Comparison of ENCODE assay signal across 8 mouse cellular contexts in genomic region chr8:8690146-8691092, GRCm38 (mm10). TPM values are rescaled to one million over a fixed set of nuclear protein-coding genes. Genes with fewer than 3 reads are reported as not detected.
DNase-seq lines count a peak whose midpoint lies in the region; ATAC-seq and TF ChIP-seq lines count a peak whose summit lies in the region.

TSS of gene Arglu1 (minus strand) at chr8:8690521.

- DNase-seq in CH12.LX (ENCODE audit: extremely low read depth): peak; percentile 84
- peak; percentile 82 for DNase-seq in c-Kit-positive CD71-positive TER-119-negative erythroid progenitor cells, embryonic 14.5 days (ENCODE audit: low read depth)
- peak; percentile 92 for DNase-seq in heart, postnatal 0 days (ENCODE audit: low spot score)
- DNase-seq in kidney, postnatal 4 days: peak; percentile 99

- no peaks in the 10 kb centered on the region for H3K9me3 ChIP-seq in CH12.LX (replicated peaks; ENCODE audit: low read length)
- H3K9me3 ChIP-seq in forebrain, embryonic 12.5 days: no peaks in the 10 kb centered on the region
- no peaks in the 10 kb centered on the region for H3K9me3 ChIP-seq in heart, postnatal 0 days (replicated peaks; ENCODE audit: control insufficient read depth, low read length)
- H3K9me3 ChIP-seq in liver, embryonic 16.5 days (replicated peaks; ENCODE audit: control insufficient read depth, low read length): no peaks in the 10 kb centered on the region
- H3K9me3 ChIP-seq in neural tube, embryonic 13.5 days: no peaks in the 10 kb centered on the region

- H3K79me2 ChIP-seq in CH12.LX (replicated peaks; ENCODE audit: control insufficient read depth, extremely low read depth, insufficient read depth, poor library complexity, severe bottlenecking): peaks cover 47% of the 10 kb centered on the region

- peak within 1 kb of the TSS; percentile 100 for H3K9ac ChIP-seq in CH12.LX (ENCODE audit: insufficient read depth, low read depth)
- H3K9ac ChIP-seq in forebrain, embryonic 12.5 days: peak within 1 kb of the TSS; percentile 99
- peak within 1 kb of the TSS; percentile 99 for H3K9ac ChIP-seq in heart, postnatal 0 days (replicated peaks; ENCODE audit: low read depth, low read length)
- H3K9ac ChIP-seq in liver, embryonic 16.5 days (ENCODE audit: low read depth, low read length): peak within 1 kb of the TSS; percentile 99
- peak within 1 kb of the TSS; percentile 97 for H3K9ac ChIP-seq in neural tube, embryonic 13.5 days

- peaks cover 0 to 33% of the 10 kb centered on the region in 2 experiments; a peak in 2 of 4 replicates for H3K4me1 ChIP-seq in CH12.LX (ENCODE audit: control insufficient read depth in 1 of 2, insufficient read depth in 2 of 2)
- H3K4me1 ChIP-seq in forebrain, embryonic 12.5 days: peaks cover 41% of the 10 kb centered on the region
- peaks cover 38% of the 10 kb centered on the region for H3K4me1 ChIP-seq in heart, postnatal 0 days (ENCODE audit: control insufficient read depth, insufficient read depth)
- peaks cover 33% of the 10 kb centered on the region for H3K4me1 ChIP-seq in liver, embryonic 16.5 days (ENCODE audit: control insufficient read depth, low read depth, low read length)
- H3K4me1 ChIP-seq in neural tube, embryonic 13.5 days (replicated peaks): peaks cover 42% of the 10 kb centered on the region
- H3K4me1 ChIP-seq in testis, adult 2 months (ENCODE audit: control insufficient read depth, insufficient read depth, low read length): peaks cover 10% of the 10 kb centered on the region; the same call in 1 of the 2 replicates

- no peak for TF ChIP-seq EP300 in CH12.LX (IDR thresholded peaks at IDR 0.05; ENCODE audit: low read length)
- TF ChIP-seq EP300 in heart, postnatal 0 days (IDR thresholded peaks at IDR 0.05; ENCODE audit: low read depth): no peak

- no peak for TF ChIP-seq CTCF in CH12.LX (conservative IDR thresholded peaks at IDR 0.05 in 1 of 2, IDR thresholded peaks at IDR 0.05 in 1 of 2; ENCODE audit: low read depth in 2 of 2, low read length in 2 of 2)
- TF ChIP-seq CTCF in heart, postnatal 0 days (IDR thresholded peaks at IDR 0.05; ENCODE audit: low read depth): no peak
- no peak for TF ChIP-seq CTCF in testis, adult 2 months (IDR thresholded peaks at IDR 0.05; ENCODE audit: control insufficient read depth, insufficient read depth, insufficient replicate concordance, low read depth, low read length)

- peak; percentile 76 for TF ChIP-seq POLR2A in CH12.LX (IDR thresholded peaks at IDR 0.05; ENCODE audit: low read depth, low read length)
- TF ChIP-seq POLR2A in testis, adult 2 months (IDR thresholded peaks at IDR 0.05; ENCODE audit: control insufficient read depth, low read depth, low read length): peak; percentile 78

- no peak for TF ChIP-seq RAD21 in CH12.LX (IDR thresholded peaks at IDR 0.05; ENCODE audit: low read depth, low read length)

- H3K27ac ChIP-seq in CH12.LX (ENCODE audit: insufficient read depth, low read depth): peak within 1 kb of the TSS; percentile 54
- peak within 1 kb of the TSS; percentile 97 for H3K27ac ChIP-seq in forebrain, embryonic 12.5 days
- H3K27ac ChIP-seq in heart, postnatal 0 days (ENCODE audit: low read depth): peak within 1 kb of the TSS; percentile 97
- H3K27ac ChIP-seq in liver, embryonic 16.5 days (ENCODE audit: low read length): peak within 1 kb of the TSS; percentile 89
- peak within 1 kb of the TSS; percentile 98 for H3K27ac ChIP-seq in neural tube, embryonic 13.5 days (replicated peaks)
- H3K27ac ChIP-seq in testis, adult 2 months (ENCODE audit: control insufficient read depth, insufficient read depth, low read depth, low read length): peak within 1 kb of the TSS; percentile 80

- under 1% methylated on average over 65 of the region's 81 CpGs for WGBS in forebrain, embryonic 12.5 days
- under 1% methylated on average over 72 of the region's 81 CpGs for WGBS in heart, postnatal 0 days
- under 1% methylated on average over 78 of the region's 81 CpGs for WGBS in liver, embryonic 16.5 days (ENCODE audit: insufficient replicate concordance)
- WGBS in neural tube, embryonic 13.5 days: under 1% methylated on average over 81 of the region's 81 CpGs

- dilution Hi-C loops in CH12.LX (cut with MboI; ENCODE audit: extremely low pct_ligation_motif_present, extremely low pct_unique_long_range_greater_than_20kb, low sequenced_read_pairs): no loop called here

- ATAC-seq in forebrain, embryonic 12.5 days (ENCODE audit: low FRiP score): peak; percentile 97
- peak; percentile 96 for ATAC-seq in heart, postnatal 0 days (ENCODE audit: insufficient read depth, low read depth)
- ATAC-seq in liver, embryonic 16.5 days (ENCODE audit: low read depth): peak; percentile 93
- peak; percentile 96 for ATAC-seq in neural tube, embryonic 13.5 days (ENCODE audit: low read depth)

- H3K36me3 ChIP-seq in CH12.LX (replicated peaks in 1 of 2; ENCODE audit: control insufficient read depth in 1 of 2, insufficient read depth in 1 of 2, low read length in 1 of 2): peaks cover 0 to 14% of the 10 kb centered on the region in 2 experiments
- H3K36me3 ChIP-seq in forebrain, embryonic 12.5 days (replicated peaks): no peaks in the 10 kb centered on the region
- H3K36me3 ChIP-seq in heart, postnatal 0 days (replicated peaks; ENCODE audit: control insufficient read depth, insufficient read depth, low read length): no peaks in the 10 kb centered on the region
- H3K36me3 ChIP-seq in liver, embryonic 16.5 days (ENCODE audit: control insufficient read depth, insufficient read depth): no peaks in the 10 kb centered on the region
- H3K36me3 ChIP-seq in neural tube, embryonic 13.5 days: no peaks in the 10 kb centered on the region
- no peaks in the 10 kb centered on the region for H3K36me3 ChIP-seq in testis, adult 2 months (ENCODE audit: control insufficient read depth, insufficient read depth, low read length)

- no peaks in the 10 kb centered on the region for H3K27me3 ChIP-seq in CH12.LX (replicated peaks)
- H3K27me3 ChIP-seq in forebrain, embryonic 12.5 days: no peaks in the 10 kb centered on the region
- H3K27me3 ChIP-seq in heart, postnatal 0 days (ENCODE audit: control insufficient read depth, insufficient read depth, low read length): no peaks in the 10 kb centered on the region
- H3K27me3 ChIP-seq in liver, embryonic 16.5 days (ENCODE audit: control insufficient read depth, insufficient read depth, low read depth, low read length): no peaks in the 10 kb centered on the region
- H3K27me3 ChIP-seq in neural tube, embryonic 13.5 days: no peaks in the 10 kb centered on the region
- H3K27me3 ChIP-seq in testis, adult 2 months (ENCODE audit: control insufficient read depth, insufficient read depth, low read length): no peaks in the 10 kb centered on the region

- H3K4me3 ChIP-seq in CH12.LX (replicated peaks in 1 of 3; ENCODE audit: low read depth in 2 of 3, low read length in 2 of 3, poor library complexity in 1 of 3): peak within 1 kb of the TSS; percentile 81 to 90 (median 82)
- H3K4me3 ChIP-seq in forebrain, embryonic 12.5 days (replicated peaks): peak within 1 kb of the TSS; percentile 89
- H3K4me3 ChIP-seq in heart, postnatal 0 days (ENCODE audit: low read depth, low read length): peak within 1 kb of the TSS; percentile 94
- H3K4me3 ChIP-seq in liver, embryonic 16.5 days (ENCODE audit: low read depth, low read length): peak within 1 kb of the TSS; percentile 94
- H3K4me3 ChIP-seq in neural tube, embryonic 13.5 days: peak within 1 kb of the TSS; percentile 89
- H3K4me3 ChIP-seq in testis, adult 2 months (ENCODE audit: control insufficient read depth, low read depth, low read length): peak within 1 kb of the TSS; percentile 90

- in situ Hi-C loops in CH12.LX (cut with MboI; ENCODE audit: low pct_ligation_motif_present, low pct_unique_long_range_greater_than_20kb, low sequenced_read_pairs): loop anchor here (25.0 kb wide), 1 partner anchor 228 kb away; no protein-coding TSS in a partner anchor

- H3K4me2 ChIP-seq in CH12.LX (ENCODE audit: insufficient read depth, low read depth, poor library complexity, severe bottlenecking): peak within 1 kb of the TSS; percentile 86
- H3K4me2 ChIP-seq in forebrain, embryonic 12.5 days: peak within 1 kb of the TSS; percentile 81
- H3K4me2 ChIP-seq in heart, postnatal 0 days (ENCODE audit: low read depth, low read length): peak within 1 kb of the TSS; percentile 84
- H3K4me2 ChIP-seq in liver, embryonic 16.5 days (ENCODE audit: low read depth, low read length): peak within 1 kb of the TSS; percentile 88
- peak within 1 kb of the TSS; percentile 90 for H3K4me2 ChIP-seq in neural tube, embryonic 13.5 days

TF ChIP-seq in CH12.LX, 34 proteins besides CTCF, POLR2A, EP300 and RAD21:
- TF ChIP-seq TBP (conservative IDR thresholded peaks at IDR 0.05; ENCODE audit: low read depth, low read length) (0 out of 2 replicates have a peak, but pooled peaks have one; percentile 7), PAX5 (IDR thresholded peaks at IDR 0.05; ENCODE audit: low read length) (no peak)

RNA-seq across cellular contexts. Expression of gene Arglu1, which starts in this region (rescaled TPM):
- 35.1 and 46.2 TPM in 2 replicates for total RNA-seq in CH12.LX (2012; rRNA removed)
- total RNA-seq in CH12.LX (2014; rRNA removed): 58.5 and 73.7 TPM in 2 replicates
- polyA plus RNA-seq in CH12.LX (2012; ENCODE audit: insufficient read length, low read depth): 135 and 159 TPM in 2 replicates
- 218 and 225 TPM in 2 replicates for polyA plus RNA-seq in forebrain, embryonic 12.5 days (2016; fragmentation: Nextera tagmentation; extraction: Ambion mirVana)
- 35.7 and 38.6 TPM in 2 replicates for total RNA-seq in heart, postnatal 0 days (2014; rRNA removed; ENCODE audit: low replicate concordance)
- 62.6 and 68.0 TPM in 2 replicates for polyA plus RNA-seq in heart, postnatal 0 days (2015; fragmentation: Nextera tagmentation; extraction: Ambion mirVana)
- polyA plus RNA-seq in liver, embryonic 16.5 days (2015; fragmentation: Nextera tagmentation; extraction: Ambion mirVana): 24.7 and 28.2 TPM in 2 replicates
- polyA plus RNA-seq in neural tube, embryonic 13.5 days (2015; fragmentation: Nextera tagmentation; extraction: Ambion mirVana): 184 TPM in 2 replicates
- polyA plus RNA-seq in testis, adult 2 months (2012; rRNA removed): 21.5 and 28.4 TPM in 2 replicates

Comparison
In these comparisons a context has a peak if more than half of its experiments do, and no peak if none do; other contexts are left out.
1. Peak in every context shown above with its lines: DNase-seq, ATAC-seq, H3K4me3 ChIP-seq and H3K27ac ChIP-seq.